Mouse (Mus musculus) c-Kit-positive CD71-negative TER-119-negative erythroid progenitor cells, embryonic 14.5 days (primary cell): ENCODE measurements around the gene Ifi202b.
A peak's percentile ranks its signal among the peaks of the same experiment; 100 is the strongest.
"Not testable (repeated sequence)": the region's sequence is repeated elsewhere in the genome, so short reads cannot be mapped to it uniquely, and the experiment has no call there.

ENCODE experiments used
- DNase-seq: peaks from one replicate; pipeline ENCODE4 v3.0.0-alpha.2; 2013; ENCODE audit warnings: low read depth

The Ifi202b gene

DNA sequence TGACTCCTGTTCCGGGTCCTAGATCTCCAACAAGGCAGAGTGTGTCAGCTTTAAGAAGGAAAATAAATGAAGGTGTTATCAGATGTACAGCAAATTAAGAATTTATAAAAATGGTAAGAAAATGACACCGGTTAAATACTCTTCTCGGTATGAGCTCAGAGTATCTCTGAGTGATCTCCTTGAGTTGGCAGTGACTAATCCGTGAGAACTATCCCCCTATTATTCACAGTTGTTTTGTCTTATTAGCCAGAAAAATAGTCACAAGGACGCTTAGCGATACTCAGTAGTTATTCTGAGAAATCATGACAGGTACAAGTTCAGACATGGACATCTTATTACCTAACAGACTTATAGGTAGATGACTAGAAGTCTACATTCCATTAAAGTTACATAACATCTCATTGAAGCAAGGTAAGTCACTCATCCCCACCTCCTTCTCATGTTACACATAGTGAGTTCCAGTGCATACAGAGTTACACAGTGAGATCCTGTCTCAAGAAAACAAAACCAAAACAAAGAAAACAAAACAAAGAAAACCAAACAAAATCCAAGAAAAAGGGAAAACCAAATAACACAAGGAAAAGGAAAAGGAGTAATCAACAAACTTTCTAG lies at the start of gene Ifi202b:
TSS of gene Ifi202b (minus strand) at position 51 of the 612 bp plus-strand sequence.
- DNase-seq = not testable (repeated sequence)

DNA sequence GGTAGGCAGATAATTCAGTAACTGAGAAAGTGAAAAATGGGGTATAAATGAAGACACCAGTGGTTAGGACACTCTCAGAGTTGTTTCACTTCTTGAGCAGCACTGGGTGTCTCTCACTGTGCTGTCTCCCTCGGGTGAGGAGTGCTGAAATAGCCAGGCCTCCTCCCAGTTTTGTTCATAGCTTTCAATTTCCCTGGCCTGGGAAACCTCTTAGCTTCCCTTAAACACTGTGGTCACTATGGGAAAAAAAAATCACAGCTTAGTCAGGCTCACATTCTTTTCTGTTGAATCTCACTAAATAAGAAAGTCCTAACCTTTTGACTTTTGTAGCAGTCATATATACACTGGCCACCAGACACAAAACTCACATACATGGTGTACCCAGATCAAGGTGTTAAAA lies 49.2 kb upstream of the Ifi202b start, which contains the start of gene Ifi205:
TSS of gene Ifi205 (minus strand) at position 113 of the 400 bp plus-strand sequence.
- no peak for DNase-seq

GRCm38 (mm10) chr1:174007050-174007449 lies 24.5 kb upstream of the Ifi202b start:
- DNase-seq = not testable (repeated sequence)

GRCm38 (mm10) chr1:174004352-174005109 lies 22.0 kb upstream of the Ifi202b start:
- DNase-seq = not testable (repeated sequence)

- no peak for DNase-seq
These were observed 12.5 kb upstream of the Ifi202b start for GRCm38 (mm10) chr1:173995003-173995402.

GRCm38 (mm10) chr1:173981038-173981437 lies 1.5 kb downstream of the Ifi202b start:
- DNase-seq = not testable (repeated sequence)

DNA sequence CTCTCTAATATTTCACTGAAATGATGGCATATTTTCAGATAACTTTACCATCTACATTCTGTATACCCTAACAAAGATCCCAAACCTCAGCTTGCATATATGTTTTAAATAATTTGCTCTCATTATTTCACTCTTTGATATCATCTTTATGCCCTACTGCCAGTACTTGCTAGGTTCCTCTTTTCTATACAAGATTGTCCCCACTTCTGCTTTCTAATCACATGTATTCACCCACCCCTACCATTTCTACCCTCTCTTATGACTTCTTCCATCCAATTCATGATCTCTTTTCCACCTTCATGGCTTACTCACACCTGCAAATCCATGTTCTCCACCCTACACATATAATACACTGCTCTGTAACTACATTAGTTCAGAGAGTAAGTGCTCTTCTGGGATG lies 4.9 kb downstream of the Ifi202b start:
- no peak for DNase-seq

- DNase-seq = no peak
These were observed 9.4 kb downstream of the Ifi202b start for GRCm38 (mm10) chr1:173973111-173973510.

DNA sequence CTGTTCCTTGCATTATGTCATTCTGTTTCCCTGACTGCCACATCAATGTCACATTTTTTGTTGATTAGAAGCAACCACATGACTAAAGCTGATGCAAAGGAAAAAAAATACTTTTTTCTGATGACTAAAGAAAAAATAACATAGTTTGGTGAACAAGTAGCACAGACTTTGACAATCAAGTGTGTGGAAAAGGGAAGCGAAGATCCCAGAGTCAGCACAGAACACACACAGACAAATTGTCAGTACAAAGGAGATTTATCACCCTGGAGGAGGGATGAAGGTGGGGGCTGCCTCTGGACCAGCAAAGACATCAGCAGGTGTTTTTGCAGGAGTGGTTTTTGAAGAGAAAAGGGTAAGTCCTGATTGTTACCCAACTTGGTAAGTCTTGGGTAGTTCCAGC lies 21.1 kb downstream of the Ifi202b start:
- DNase-seq = not testable (repeated sequence)

DNA sequence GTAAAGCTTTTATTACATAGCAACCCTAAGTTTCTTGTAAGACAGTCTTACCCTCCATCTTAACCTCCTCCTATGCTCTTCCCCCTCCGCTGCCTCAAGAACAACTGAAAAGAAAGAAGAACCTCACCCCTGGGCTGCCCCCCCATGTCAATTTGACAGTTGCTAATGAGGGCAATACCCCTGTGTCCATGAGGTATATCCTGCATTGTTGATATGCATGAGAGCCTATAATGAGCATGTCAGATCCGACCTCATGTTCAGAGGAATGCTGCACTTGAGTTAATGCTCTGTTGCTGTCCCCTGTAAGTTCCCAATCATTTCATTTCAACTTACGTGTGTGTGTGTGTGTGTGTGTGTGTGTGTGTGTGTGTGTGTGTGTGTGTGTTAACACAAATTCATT lies 22.5 kb downstream of the Ifi202b start:
- DNase-seq = not testable (repeated sequence)

- DNase-seq = not testable (repeated sequence)
These were observed 26.6 kb downstream of the Ifi202b start for GRCm38 (mm10) chr1:173955839-173956527.

DNA sequence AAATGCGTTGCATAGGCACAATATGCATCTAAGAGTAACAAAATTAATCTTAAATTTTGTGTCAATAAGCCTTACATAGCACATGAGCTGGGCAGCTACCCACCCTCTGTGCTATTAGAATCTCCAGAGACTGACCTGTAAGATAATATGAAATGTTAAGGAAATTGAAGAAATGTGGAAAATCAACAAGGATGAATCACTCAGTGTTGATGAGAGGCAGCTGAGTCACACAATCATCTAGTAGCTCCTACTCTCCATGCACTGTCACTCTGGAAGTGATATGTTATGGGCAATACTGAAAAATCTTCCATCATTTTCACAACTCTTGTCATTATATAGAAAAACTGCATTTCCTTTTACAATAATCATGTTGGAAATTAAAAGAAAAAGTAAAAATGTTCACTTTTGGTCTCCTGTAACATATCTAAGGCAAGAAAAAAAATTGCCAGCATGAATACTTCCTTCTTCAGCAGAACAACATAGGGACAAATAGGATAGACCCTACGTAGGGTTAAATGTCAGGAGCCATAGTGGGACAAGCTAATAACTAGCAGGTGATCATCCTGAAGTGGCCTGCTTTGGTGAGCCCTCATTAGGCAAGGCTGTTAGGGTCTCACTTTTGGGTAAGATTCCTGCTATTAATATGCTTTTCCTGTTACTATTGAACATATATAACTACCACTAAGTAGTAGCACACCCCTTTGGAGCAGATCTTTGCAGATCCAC lies 27.3 kb downstream of the Ifi202b start:
- DNase-seq = no peak

DNA sequence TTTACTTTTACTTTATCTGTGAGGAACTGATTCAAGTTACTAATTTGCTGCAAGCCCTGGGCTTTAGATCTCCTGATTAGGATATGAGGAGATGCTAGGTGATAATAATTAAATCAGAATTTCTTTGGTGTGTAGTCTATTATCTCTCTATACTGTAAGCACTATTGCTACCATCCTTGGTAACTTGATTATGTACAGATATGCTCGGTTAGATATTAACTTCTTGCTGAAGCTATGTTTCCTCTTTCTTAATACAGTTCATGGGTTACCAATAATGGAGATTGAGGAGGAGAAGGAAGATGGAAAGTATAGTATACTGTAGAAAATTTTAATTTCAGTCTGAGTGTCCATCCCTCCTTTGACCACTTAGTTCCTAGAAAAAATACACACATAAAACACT lies 29.0 kb downstream of the Ifi202b start:
- DNase-seq = no peak

- not testable (repeated sequence) for DNase-seq
These were observed 33.5 kb downstream of the Ifi202b start for GRCm38 (mm10) chr1:173949044-173949443.

- not testable (repeated sequence) for DNase-seq
These were observed 39.8 kb downstream of the Ifi202b start for GRCm38 (mm10) chr1:173942780-173943066.

GRCm38 (mm10) chr1:173941924-173942779 lies 40.4 kb downstream of the Ifi202b start, which contains the start of the genes Mndal and Ifi203:
Gene Mndal, minus strand, starts transcription at chr1:173942491.
Gene Ifi203, minus strand, starts transcription at chr1:173942672.
- not testable (repeated sequence) for DNase-seq

- DNase-seq = not testable (repeated sequence)
These were observed 41.0 kb downstream of the Ifi202b start for GRCm38 (mm10) chr1:173941522-173941921.

DNA sequence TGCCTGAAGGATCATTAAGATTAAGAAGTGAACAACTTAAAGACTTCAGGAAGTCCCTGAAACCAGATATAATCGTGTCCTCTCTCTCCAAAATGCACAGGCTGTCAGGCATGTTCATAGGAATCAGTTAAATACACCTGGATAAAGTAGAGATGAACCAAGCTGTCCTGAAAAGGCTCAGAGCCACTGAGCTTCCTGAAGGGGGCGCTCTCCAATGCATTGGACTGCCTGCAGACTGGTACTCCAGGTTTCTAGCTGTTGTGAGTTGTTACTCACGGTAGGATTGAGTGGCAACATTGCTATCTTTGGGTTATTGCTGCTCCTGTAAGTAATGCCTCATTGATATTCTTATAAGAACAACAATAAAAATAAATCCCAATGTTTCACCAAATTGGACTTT lies 63.3 kb downstream of the Ifi202b start:
- DNase-seq = not testable (repeated sequence)

- DNase-seq = no peak
These were observed 68.0 kb downstream of the Ifi202b start for GRCm38 (mm10) chr1:173914559-173914958.

DNA sequence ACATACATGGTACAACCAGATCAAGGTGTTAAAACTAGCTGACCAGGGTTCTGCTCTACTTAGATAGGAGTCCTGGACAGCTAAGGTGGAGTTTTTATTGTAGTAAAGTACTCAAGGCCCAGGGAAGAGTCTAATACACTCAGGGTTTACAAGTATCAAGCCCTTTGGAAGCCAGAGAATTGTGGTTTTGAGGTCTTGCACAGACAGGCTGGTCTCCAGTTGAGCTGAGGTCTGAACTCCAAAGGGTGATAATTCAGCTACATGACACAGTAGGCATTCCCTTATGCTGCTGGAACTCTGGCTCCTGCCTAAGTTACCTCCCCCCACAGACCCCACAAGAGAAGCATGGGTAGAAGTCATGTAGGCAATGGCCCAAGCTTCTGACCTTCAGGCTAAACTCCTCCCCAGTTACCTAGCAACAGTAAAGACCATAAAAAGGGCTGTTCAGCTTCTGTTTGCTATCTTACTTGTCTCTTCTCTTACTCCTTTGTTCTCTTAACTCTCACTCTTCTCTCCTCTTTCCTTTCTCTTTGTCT lies 69.2 kb downstream of the Ifi202b start:
- DNase-seq = peak; percentile 14
